Mouse (Mus musculus) thymus, postnatal 36 days (tissue): ENCODE results near the gene Tango6.
A peak's percentile ranks its signal among the peaks of the same experiment; 100 is the strongest.

Experiments used
- DNase-seq, 2 experiments: peaks; one replicate each; pipeline ENCODE4 v3.0.0; 2022; ENCODE audit warnings: mixed read lengths in 2 of 2

Gene Tango6

GRCm38 (mm10) chr8:106701360-106701759, 18.5 kb downstream of the Tango6 start:
- DNase-seq: no peak

DNA sequence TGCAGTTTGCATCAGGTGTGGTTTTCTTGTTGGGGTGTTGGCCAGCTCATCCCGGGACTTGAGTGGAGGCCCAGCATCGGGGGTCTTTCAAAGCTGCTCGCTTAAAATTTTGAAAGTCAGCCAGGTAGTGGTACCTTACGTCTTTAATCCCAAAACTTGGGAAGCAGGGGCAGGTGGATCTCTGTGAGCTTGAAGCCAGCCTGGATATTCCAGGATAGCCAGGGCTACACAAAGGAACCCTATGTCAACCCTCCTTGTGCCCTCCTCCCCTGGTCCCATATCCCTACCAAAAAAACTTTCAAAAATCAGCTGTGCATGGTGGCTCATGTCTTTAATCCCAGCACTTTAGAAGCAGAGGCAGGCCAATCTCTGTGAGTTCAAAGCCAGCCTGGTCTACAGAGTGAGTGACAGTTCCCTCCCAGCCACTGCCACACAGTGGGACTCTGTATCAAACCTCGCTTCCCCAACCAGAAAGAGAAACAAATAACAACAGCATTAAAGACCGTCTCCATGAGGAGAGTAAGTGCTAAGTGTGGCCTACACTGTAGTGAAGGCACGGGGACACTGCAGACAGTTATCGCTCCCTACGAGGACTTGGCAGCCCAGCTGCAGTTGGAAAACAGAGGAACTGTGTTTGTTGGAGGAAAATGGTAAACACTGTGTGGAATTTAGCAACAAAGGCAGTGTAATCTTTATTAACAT, 21.5 kb downstream of the Tango6 start:
- no peak for DNase-seq

DNA sequence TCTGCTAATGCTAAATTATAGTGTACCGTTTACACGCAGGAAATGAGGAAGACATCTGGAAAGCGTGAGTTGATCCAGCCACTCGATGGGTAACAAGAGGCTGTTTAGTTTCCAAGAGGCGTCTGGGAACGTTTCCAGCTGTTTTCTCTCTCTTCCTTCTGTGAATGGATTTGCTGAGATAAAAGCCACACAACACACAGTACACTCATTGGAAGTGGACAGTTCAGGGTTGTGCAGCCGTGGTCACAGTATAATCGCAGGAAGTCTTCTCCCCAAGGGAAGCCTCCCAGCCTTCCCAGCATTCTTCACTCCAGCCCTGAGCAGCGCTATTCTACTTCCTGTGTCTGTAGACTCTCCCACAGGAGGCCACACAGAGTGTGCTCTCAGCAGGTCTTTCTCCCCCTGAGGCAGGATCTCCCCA, 22.0 kb downstream of the Tango6 start:
- DNase-seq: no peak

- no peak for DNase-seq
Measured at GRCm38 (mm10) chr8:106706194-106706593, 23.3 kb downstream of the Tango6 start.

DNA sequence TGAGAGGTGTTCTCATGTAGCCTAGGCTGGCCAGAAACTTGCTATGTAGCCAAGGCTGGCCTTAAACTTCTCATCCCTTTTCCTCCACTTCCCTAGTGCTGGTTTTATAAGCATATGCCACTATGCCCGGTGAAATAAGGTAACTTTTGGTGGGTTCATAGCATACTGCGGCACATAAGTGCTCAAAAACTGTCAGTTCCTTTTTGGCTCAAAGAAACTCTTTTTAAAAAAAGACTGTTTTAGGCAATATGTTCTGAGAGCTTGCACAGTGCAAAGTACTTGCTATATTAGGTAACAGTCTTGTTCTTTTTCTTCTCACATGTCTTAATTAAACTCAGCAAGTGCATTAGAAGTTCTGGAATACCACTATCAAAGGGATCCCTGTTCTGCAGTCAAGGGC, 27.1 kb downstream of the Tango6 start:
- DNase-seq: no peak

DNA sequence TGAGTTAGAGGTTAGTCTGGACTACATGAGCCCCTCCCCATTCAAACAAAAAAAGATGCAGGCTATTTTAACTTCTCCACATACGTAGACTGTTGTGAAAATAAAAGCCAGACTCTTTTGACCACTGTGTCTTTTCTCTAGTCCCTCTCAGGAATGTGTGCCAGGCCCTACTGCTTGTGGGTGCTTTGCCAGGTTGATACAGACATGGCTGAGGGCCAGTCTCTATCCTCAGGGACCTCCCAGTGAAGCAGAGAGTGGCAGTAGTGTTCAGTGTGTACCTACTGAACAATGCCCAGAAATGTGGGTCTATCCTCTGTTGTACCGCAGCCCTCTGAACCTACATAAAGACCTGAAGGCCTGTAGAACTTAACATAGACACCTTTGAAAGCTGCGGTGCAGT, 29.6 kb downstream of the Tango6 start:
- DNase-seq: no peak

- no peak for DNase-seq
Measured at GRCm38 (mm10) chr8:106714297-106714696, 31.4 kb downstream of the Tango6 start.

DNA sequence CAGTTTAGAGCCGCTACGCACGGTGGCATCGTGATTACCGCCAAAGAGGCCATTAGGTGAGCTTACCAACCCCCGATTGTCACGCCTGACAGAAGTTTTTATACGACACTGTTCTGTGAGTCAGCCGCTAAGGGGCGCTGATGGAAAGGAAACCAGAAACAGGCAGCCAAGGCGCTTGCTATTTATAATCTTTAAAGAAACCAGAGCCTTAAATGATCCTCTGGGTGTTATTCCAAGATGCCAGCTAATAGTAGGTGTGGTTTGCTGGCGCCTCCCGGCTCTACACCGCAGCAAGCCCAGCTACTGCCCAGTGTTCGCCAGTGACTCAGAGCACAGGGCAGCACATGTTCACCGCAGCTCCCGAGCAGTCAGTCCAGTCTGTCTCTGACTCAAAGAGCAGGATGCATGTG, 35.2 kb downstream of the Tango6 start:
- DNase-seq: peak; percentile 58 to 65

DNA sequence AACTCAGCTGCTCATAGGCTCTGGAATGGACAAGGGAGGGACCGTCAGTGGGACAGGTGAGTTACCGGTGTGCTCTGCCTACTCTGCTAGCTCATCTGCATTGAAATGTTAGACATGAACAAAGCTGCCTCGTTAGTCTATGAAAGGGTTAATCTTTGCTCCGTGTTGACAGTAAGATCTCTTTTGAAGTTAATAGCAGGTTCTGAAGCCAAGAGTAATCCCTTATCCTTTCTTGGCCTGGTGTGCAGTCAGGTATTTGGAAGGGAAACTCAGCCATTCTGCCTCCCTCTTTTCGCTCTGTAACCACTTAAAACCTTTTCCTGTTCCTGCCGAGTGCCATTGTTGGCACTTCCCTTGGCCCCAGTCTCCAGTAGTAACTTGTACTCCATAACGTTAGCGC, 38.1 kb downstream of the Tango6 start:
- no peak for DNase-seq

DNA sequence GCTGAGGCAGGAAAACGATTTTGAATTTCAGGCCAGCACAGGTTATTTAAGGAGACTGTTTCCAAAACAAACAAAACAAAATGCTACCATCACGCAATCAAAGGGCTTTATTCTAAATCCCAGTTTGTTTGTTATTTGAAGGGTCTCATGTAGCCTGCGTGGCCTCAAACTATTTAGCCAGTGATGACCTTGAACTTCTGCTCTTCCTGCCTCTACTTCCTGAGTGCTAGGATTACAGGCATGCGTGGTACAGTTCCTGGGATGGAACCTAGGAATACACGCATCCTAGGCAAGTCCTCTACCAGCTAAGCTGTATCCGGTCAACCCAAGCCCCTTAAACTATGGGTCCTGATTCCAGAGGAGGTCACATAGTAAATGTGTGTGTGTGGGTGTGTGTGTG, 39.6 kb downstream of the Tango6 start:
- DNase-seq: no peak

DNA sequence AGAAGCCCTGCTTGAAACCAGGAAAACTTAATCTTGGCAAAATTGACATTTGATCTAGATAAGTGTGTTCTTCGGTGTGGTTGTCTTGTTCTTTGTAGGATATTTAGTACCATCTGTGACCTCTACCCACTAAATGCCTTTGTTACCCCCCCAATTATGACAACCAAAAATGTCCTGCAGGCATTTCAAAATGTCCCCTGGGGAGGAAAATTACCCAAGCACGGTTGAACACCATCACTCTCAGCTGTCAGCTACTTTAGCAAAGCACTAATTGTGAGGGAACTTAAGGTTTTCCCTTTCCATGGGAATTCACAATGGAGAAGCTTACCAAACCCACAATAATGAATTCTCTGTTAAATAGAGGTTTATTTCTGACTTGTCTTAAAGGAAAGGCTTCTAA, 41.1 kb downstream of the Tango6 start:
- no peak for DNase-seq

- no peak for DNase-seq
Measured at GRCm38 (mm10) chr8:106726551-106726950, 43.7 kb downstream of the Tango6 start.

DNA sequence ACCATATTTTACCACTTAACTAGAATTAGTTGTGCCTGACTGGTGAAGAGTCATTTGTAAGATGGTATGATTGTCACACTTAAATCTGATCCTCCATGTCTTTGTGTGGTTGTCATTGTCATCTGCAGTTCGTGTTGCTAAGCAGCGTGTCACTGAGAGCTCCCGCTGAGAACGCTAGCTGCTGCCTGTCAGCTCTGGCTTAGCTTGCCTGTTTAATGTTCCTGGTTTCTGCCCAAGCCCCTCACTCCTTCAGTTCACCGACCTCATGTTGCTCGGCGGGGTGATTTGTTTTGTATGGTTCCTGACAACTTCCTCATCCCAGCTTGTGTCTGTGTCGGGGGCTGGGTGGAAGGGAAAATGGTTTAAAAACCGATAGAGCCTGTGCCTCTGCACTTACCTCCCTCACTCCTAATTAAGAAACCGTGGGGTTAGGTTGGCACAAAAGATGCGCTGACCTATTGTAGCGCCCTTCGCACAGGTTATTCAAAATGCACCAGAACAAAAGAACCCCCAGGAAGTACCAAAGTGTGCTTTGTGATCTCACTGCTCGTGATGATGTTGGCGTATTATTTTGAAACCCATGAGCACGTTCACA, 44.5 kb downstream of the Tango6 start:
- DNase-seq: no peak

- no peak for DNase-seq
Measured at GRCm38 (mm10) chr8:106727889-106728288, 45.0 kb downstream of the Tango6 start.

DNA sequence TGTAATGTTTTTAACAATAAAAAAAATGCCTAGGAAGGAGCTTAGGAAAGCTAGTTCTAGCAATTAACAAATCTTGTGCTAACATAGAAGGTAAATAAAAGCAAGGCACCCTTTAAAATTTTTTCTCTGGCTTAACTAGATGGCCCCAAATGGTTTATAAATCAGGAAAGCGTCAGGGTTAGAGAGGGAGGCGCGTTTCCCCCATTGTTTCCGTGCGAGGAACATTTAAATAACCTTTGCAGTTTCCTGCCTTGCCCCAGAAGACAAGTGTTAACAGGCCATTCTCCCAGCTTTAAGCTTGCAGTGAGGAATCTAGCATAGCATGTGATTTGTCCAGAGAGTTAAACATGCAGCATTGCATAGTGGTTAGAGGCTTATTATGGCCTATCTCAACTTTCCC, 50.1 kb downstream of the Tango6 start:
- no peak for DNase-seq

GRCm38 (mm10) chr8:106733703-106734102, 50.8 kb downstream of the Tango6 start:
- no peak for DNase-seq

- DNase-seq: no peak
Measured at GRCm38 (mm10) chr8:106734222-106734621, 51.4 kb downstream of the Tango6 start.

DNA sequence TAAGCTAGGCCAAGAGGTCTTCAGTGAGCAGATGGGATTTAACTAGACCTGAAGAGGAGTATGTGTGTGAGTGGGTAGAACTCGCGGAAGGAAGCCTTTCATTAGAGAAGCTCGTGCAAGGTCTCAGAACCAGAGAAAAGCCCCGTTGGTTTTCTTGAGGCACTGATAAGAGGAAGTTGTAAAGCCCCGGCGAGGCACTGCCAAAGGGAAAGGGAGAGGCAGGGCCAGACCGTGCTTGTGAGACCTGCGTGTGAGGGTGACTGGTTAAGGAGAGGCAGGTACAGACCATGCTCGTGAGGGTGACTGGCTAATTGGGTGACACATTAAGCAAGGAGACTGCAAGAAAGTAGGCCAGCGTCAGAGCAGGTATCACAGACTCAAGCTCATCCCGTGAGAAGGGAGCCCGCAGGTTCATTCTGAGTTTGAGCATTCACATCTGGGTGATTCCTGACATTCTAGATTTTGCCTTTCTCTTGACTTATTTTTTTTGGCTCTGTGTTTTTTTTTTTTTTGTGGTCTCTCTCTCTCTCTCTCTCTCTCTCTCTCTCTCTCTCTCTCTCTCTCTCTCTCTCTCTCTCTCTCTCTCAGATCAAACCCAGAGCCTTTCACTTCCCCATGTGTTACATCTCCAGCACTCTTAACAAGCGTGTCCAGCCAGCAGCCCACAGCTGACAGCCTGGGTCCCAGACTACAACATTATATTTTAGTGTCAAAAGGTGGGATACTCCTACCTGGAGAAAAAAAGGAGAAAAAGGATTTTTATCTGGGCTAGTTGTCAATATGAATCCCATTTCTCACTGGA, 54.2 kb downstream of the Tango6 start:
- no peak for DNase-seq

DNA sequence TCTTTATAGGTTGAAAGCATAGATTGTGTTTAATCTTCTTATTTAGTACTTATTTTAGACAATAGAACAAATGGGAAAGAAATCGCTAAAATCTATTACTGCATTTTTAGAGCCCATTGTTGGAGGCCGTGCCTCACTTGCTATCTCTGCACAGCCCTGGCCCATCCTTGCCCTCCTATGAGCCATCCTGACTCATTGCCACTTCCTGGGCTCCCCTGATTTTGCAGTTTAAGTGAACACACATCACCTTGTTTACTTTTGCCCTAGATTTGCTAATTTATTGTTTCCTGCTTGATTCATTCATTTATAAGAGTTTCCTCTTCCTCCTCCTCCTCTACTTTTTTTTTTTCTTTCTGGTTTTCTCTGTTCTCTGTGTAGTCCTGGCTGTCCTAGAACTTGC, 55.0 kb downstream of the Tango6 start:
- no peak for DNase-seq

DNA sequence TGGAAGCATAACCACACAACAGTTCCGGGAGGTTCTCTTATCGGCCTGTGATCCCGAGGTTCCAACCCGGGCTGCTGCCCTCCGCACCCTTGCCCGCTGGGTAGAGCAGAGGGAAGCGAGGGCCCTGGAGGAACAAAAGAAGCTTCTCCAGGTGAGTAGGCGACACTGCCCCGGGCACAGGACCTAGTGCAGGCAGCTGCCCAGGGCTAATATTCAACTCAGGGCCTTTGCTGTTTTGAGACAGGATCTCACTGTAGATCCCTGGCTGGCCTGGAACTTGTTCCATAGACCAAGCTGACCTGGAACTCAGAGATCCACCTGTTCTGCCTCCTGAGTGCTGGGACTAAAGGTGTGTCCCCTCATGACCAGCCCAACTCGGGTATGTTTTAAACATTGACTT, 59.5 kb downstream of the Tango6 start:
- no peak for DNase-seq

GRCm38 (mm10) chr8:106743361-106743760, 60.5 kb downstream of the Tango6 start:
- no peak for DNase-seq

DNA sequence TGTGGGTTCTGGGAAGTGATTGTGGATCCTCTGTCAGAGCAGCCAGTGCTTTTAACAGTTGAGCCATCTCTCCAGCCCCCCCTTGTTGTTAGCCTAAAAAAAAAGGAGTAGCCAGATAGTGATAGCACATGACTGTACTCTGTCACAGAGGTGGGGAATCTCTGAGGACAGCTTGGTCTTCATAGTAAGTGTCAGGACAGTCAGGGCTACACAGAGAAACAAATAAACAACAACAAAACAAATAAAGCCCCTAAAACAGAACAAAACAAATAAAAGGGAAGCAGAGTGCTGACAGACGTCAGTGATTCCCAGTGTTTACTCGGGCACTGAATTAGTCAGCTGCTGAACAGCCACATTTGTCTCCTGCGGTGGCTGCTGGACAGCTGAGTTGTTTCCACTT, 70.6 kb downstream of the Tango6 start:
- DNase-seq: no peak

DNA sequence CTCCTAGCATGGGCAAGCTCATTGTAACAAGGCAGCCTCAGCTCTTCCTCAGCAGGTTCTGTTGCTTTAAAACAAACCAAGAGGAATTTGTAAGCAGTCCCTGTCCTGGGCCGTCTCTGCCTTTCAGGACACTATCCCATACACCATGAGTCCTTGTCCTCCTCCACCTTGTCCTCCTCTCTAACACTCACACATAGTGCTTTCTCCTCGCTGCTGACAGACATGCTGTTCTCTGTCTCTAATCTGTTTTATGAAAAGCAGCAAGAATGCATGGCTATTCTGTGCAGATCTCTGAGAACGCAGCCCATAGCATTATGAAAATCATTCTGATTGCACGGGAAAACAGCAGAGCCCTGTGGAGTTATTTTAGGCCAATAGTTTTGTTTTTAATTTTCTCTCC, 78.4 kb downstream of the Tango6 start:
- no peak for DNase-seq

DNA sequence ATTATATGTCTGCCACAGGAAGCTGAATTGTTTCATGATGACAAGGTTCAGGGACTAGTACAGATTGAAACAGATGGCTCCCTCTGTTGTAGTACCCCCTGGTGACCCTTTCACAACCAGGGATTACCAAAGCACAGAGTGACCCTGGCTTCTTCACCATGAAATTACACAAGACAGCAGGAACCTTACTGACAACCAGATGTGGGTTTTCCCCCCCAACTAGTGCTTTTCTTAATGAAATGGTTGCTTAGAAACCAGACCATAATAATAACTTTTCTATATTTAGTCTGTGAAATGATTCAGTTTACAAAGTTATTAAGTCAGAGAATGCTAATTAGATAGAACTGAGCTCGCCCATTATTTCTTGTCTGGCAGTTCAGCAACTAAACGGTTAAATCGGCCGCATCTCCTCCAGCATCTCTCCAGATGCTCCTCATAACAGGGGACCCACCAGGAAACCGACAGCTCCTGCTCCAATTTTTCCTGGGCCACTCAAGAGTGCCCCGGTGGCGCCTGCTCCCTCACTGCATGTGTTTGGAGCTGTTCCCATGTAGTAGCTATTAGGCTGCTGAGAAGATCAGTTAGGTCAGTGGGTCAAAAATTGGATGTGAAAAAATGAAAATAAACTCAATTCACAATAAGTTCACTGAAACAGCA, 79.1 kb downstream of the Tango6 start:
- DNase-seq: no peak
